10 mouse cellular contexts compared by ENCODE assay signal in the genomic region with DNA sequence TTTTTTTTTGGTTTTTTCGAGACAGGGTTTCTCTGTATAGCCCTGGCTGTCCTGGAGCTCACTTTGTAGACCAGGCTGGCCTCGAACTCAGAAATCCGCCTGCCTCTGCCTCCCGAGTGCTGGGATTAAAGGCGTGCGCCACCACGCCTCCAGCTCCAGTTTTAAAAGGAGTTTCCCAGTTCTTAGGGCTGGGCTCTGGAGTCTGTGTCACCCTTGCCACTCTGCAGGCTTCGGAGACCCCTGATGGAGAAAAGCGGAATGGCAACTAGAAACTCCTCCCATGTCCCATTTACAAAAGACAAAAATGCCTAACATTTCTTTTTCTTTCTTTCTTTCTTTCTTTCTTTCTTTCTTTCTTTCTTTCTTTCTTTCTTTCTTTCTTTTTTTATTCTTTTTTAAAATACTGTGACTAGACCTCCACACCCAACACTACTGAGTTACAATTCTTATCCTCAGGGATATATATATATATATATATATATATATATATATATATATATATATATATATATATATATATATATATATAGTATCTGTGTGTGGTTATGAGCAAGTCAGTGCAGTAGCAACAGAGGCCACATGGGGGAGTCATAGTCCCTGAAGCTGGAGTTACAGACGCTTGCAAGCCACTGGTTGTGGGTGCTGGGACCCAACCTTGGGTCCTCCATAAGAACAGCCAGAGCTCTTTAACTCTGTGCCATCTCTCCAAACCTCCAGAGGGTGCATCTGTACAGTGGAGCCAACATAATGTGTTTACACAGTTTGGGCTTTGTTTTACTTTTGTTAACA. TPM values are rescaled to one million over a fixed set of nuclear protein-coding genes. Genes with fewer than 3 reads are reported as not detected.
A peak's percentile ranks its signal among the peaks of the same experiment; 100 is the strongest.
DNase-seq lines count a peak whose midpoint lies in the region; ATAC-seq and TF ChIP-seq lines count a peak whose summit lies in the region.
"Not testable (repeated sequence)": the region's sequence is repeated elsewhere in the genome, so short reads cannot be mapped to it uniquely, and the experiment has no call there.
"Had no signal": no experiment of that assay in that cellular context is flagged by ENCODE, and none has a peak within 500 bp of the region (broad histone marks: within the 10 kb centered on the region; RNA-seq: fewer than 3 reads in every experiment).

No protein-coding gene starts in this region.

- TF ChIP-seq EP300 in heart, postnatal 0 days (IDR thresholded peaks at IDR 0.05; ENCODE audit: low read depth) = not testable (repeated sequence)

- not testable (repeated sequence) for H3K4me3 ChIP-seq in bone marrow macrophage, adult 2 months (ENCODE audit: insufficient read depth, low read length); embryonic facial prominence, embryonic 10.5 days; heart, postnatal 0 days (ENCODE audit: low read depth, low read length); lung, adult 2 months (replicated peaks; ENCODE audit: extremely low read depth, low read depth, low read length); olfactory bulb, adult 2 months (ENCODE audit: insufficient read depth, low read depth, low read length)

- not testable (repeated sequence) for H3K9me3 ChIP-seq in embryonic facial prominence, embryonic 10.5 days; heart, postnatal 0 days (replicated peaks; ENCODE audit: control insufficient read depth, low read length)

- not testable (repeated sequence) for H3K36me3 ChIP-seq in embryonic facial prominence, embryonic 10.5 days (replicated peaks); heart, postnatal 0 days (replicated peaks; ENCODE audit: control insufficient read depth, insufficient read depth, low read length)

- H3K27me3 ChIP-seq in embryonic facial prominence, embryonic 10.5 days (replicated peaks; ENCODE audit: low read depth, poor library complexity, severe bottlenecking) = peaks cover 21% of the 10 kb centered on the region
- not testable (repeated sequence) for H3K27me3 ChIP-seq in heart, postnatal 0 days (ENCODE audit: control insufficient read depth, insufficient read depth, low read length)

- H3K4me1 ChIP-seq in bone marrow macrophage, adult 2 months (ENCODE audit: control insufficient read depth, insufficient read depth, low read length); heart, postnatal 0 days (ENCODE audit: control insufficient read depth, insufficient read depth); lung, adult 2 months (ENCODE audit: control insufficient read depth, insufficient read depth, low read length); olfactory bulb, adult 2 months (ENCODE audit: control insufficient read depth, insufficient read depth, low read length): not testable (repeated sequence)
- peaks cover 33% of the 10 kb centered on the region for H3K4me1 ChIP-seq in embryonic facial prominence, embryonic 10.5 days

- H3K9ac ChIP-seq in heart, postnatal 0 days (replicated peaks; ENCODE audit: low read depth, low read length) = not testable (repeated sequence)

- 42% methylated on average over 10 of the region's 10 CpGs for WGBS in embryonic facial prominence, embryonic 10.5 days
- WGBS in heart, postnatal 0 days = 29% methylated on average over 9 of the region's 10 CpGs
- 25% methylated on average over 10 of the region's 10 CpGs for WGBS in lung, adult 2 months
- 27% methylated on average over 9 of the region's 10 CpGs for WGBS in olfactory bulb, adult 2 months

- peak; percentile 41; the same call in 1 of the 2 replicates for TF ChIP-seq CTCF in bone marrow macrophage, adult 2 months (IDR thresholded peaks at IDR 0.05; ENCODE audit: low read depth, low read length)
- TF ChIP-seq CTCF in heart, postnatal 0 days (IDR thresholded peaks at IDR 0.05; ENCODE audit: low read depth) = peak; percentile 68
- TF ChIP-seq CTCF in lung, adult 2 months (IDR thresholded peaks at IDR 0.05; ENCODE audit: insufficient read depth, low read length) = peak; percentile 75
- TF ChIP-seq CTCF in olfactory bulb, adult 2 months (IDR thresholded peaks at IDR 0.05; ENCODE audit: insufficient read depth, low read depth, low read length) = 0 out of 2 replicates have a peak, but pooled peaks have one; percentile 23

- TF ChIP-seq POLR2A in bone marrow macrophage, adult 2 months (IDR thresholded peaks at IDR 0.05; ENCODE audit: borderline replicate concordance, low read depth, low read length); lung, adult 2 months (IDR thresholded peaks at IDR 0.05; ENCODE audit: borderline replicate concordance, extremely low read depth, low read depth, low read length); olfactory bulb, adult 2 months (IDR thresholded peaks at IDR 0.05; ENCODE audit: insufficient read depth, low read depth, low read length): not testable (repeated sequence)

- ATAC-seq in heart, postnatal 0 days (ENCODE audit: insufficient read depth, low read depth) = 0 out of 2 replicates have a peak, but pooled peaks have one; percentile 24

- not testable (repeated sequence) for H3K4me2 ChIP-seq in heart, postnatal 0 days (ENCODE audit: low read depth, low read length)

- H3K27ac ChIP-seq in bone marrow macrophage, adult 2 months (ENCODE audit: insufficient read depth, low read depth, low read length); embryonic facial prominence, embryonic 10.5 days (replicated peaks); heart, postnatal 0 days (ENCODE audit: low read depth); olfactory bulb, adult 2 months (ENCODE audit: insufficient read depth, low read depth, low read length): not testable (repeated sequence)

- peak; percentile 80 for DNase-seq in ES-CJ7 (ENCODE audit: low read depth, low spot score)
- DNase-seq in embryonic facial prominence, embryonic 10.5 days (ENCODE audit: low spot score) = peak; percentile 75
- DNase-seq in heart, postnatal 0 days (ENCODE audit: low spot score) = peak; percentile 80
- DNase-seq in kidney, postnatal 10 days = peak; percentile 84
- DNase-seq in lung, adult 2 months = peak; percentile 42
- DNase-seq in thymus, postnatal 4 days = peak; percentile 77

RNA-seq across cellular contexts. Expression of gene Ccdc194, which starts 6.3 kb away (rescaled TPM):
- 0.40 TPM in 1 of 2 replicates, not detected in the other for polyA plus RNA-seq in bone marrow macrophage, adult 2 months (2012; ENCODE audit: insufficient read depth, insufficient read length, missing spikeins)
- polyA plus RNA-seq in embryonic facial prominence, embryonic 10.5 days (2016; fragmentation: Nextera tagmentation; extraction: Ambion mirVana) = 0.12 and 0.26 TPM in 2 replicates
- 1.1 TPM in 1 of 2 replicates, not detected in the other for total RNA-seq in heart, postnatal 0 days (2014; rRNA removed; ENCODE audit: low replicate concordance)
- polyA plus RNA-seq in heart, postnatal 0 days (2015; fragmentation: Nextera tagmentation; extraction: Ambion mirVana) = 0.12 and 0.14 TPM in 2 replicates
- polyA plus RNA-seq in lung, adult 2 months (2012; rRNA removed) = 0.42 and 0.49 TPM in 2 replicates
- not detected in 2 replicates for polyA plus RNA-seq in olfactory bulb, adult 2 months (2012; ENCODE audit: insufficient read depth, insufficient read length, low replicate concordance, missing spikeins)
- total RNA-seq: adrenal gland, adult 8-10 months; layer of hippocampus, adult 8-10 months had no signal

RNA-seq across cellular contexts. Expression of gene Plvap, which starts 7.7 kb away (rescaled TPM):
- not detected in 2 replicates for polyA plus RNA-seq in bone marrow macrophage, adult 2 months (2012; ENCODE audit: insufficient read depth, insufficient read length, missing spikeins)
- polyA plus RNA-seq in embryonic facial prominence, embryonic 10.5 days (2016; fragmentation: Nextera tagmentation; extraction: Ambion mirVana) = 58.0 and 59.2 TPM in 2 replicates
- total RNA-seq in heart, postnatal 0 days (2014; rRNA removed; ENCODE audit: low replicate concordance) = 51.6 and 95.2 TPM in 2 replicates
- polyA plus RNA-seq in heart, postnatal 0 days (2015; fragmentation: Nextera tagmentation; extraction: Ambion mirVana) = 63.4 and 64.8 TPM in 2 replicates
- polyA plus RNA-seq in lung, adult 2 months (2012; rRNA removed) = 1,109 and 1,564 TPM in 2 replicates
- not detected in 2 replicates for polyA plus RNA-seq in olfactory bulb, adult 2 months (2012; ENCODE audit: insufficient read depth, insufficient read length, low replicate concordance, missing spikeins)

RNA-seq across cellular contexts. Expression of gene Bst2, which starts 18.0 kb away (rescaled TPM):
- polyA plus RNA-seq in bone marrow macrophage, adult 2 months (2012; ENCODE audit: insufficient read depth, insufficient read length, missing spikeins) = 358 and 369 TPM in 2 replicates
- polyA plus RNA-seq in embryonic facial prominence, embryonic 10.5 days (2016; fragmentation: Nextera tagmentation; extraction: Ambion mirVana) = 5.8 and 7.2 TPM in 2 replicates
- total RNA-seq in heart, postnatal 0 days (2014; rRNA removed; ENCODE audit: low replicate concordance) = 101 and 109 TPM in 2 replicates
- 42.9 and 43.3 TPM in 2 replicates for polyA plus RNA-seq in heart, postnatal 0 days (2015; fragmentation: Nextera tagmentation; extraction: Ambion mirVana)
- polyA plus RNA-seq in lung, adult 2 months (2012; rRNA removed) = 437 and 505 TPM in 2 replicates
- polyA plus RNA-seq in olfactory bulb, adult 2 months (2012; ENCODE audit: insufficient read depth, insufficient read length, low replicate concordance, missing spikeins) = not detected in 2 replicates

RNA-seq across cellular contexts. Expression of gene Mvb12a, which starts 23.5 kb away (rescaled TPM):
- polyA plus RNA-seq in bone marrow macrophage, adult 2 months (2012; ENCODE audit: insufficient read depth, insufficient read length, missing spikeins) = 64.5 and 65.3 TPM in 2 replicates
- polyA plus RNA-seq in embryonic facial prominence, embryonic 10.5 days (2016; fragmentation: Nextera tagmentation; extraction: Ambion mirVana) = 76.9 and 80.7 TPM in 2 replicates
- 47.6 and 61.5 TPM in 2 replicates for total RNA-seq in heart, postnatal 0 days (2014; rRNA removed; ENCODE audit: low replicate concordance)
- 54.4 and 55.3 TPM in 2 replicates for polyA plus RNA-seq in heart, postnatal 0 days (2015; fragmentation: Nextera tagmentation; extraction: Ambion mirVana)
- polyA plus RNA-seq in lung, adult 2 months (2012; rRNA removed) = 131 and 132 TPM in 2 replicates
- polyA plus RNA-seq in olfactory bulb, adult 2 months (2012; ENCODE audit: insufficient read depth, insufficient read length, low replicate concordance, missing spikeins) = not detected in 2 replicates

RNA-seq across cellular contexts. Expression of gene Gtpbp3, which starts 31.3 kb away (rescaled TPM):
- 11.0 and 11.1 TPM in 2 replicates for polyA plus RNA-seq in bone marrow macrophage, adult 2 months (2012; ENCODE audit: insufficient read depth, insufficient read length, missing spikeins)
- polyA plus RNA-seq in embryonic facial prominence, embryonic 10.5 days (2016; fragmentation: Nextera tagmentation; extraction: Ambion mirVana) = 24.5 and 25.3 TPM in 2 replicates
- 21.1 and 36.7 TPM in 2 replicates for total RNA-seq in heart, postnatal 0 days (2014; rRNA removed; ENCODE audit: low replicate concordance)
- polyA plus RNA-seq in heart, postnatal 0 days (2015; fragmentation: Nextera tagmentation; extraction: Ambion mirVana) = 10.3 and 11.3 TPM in 2 replicates
- 26.0 and 30.4 TPM in 2 replicates for polyA plus RNA-seq in lung, adult 2 months (2012; rRNA removed)
- not detected in 2 replicates for polyA plus RNA-seq in olfactory bulb, adult 2 months (2012; ENCODE audit: insufficient read depth, insufficient read length, low replicate concordance, missing spikeins)

Comparison
In these comparisons a context has a peak if more than half of its experiments do, and no peak if none do; other contexts are left out.
1. CTCF ChIP-seq: peak in every context shown above with its lines; median percentile 75 in lung, adult 2 months; 68 in heart, postnatal 0 days; 41 in bone marrow macrophage, adult 2 months; 23 in olfactory bulb, adult 2 months.
2. RNA of gene Plvap, which starts 7.7 kb away (polyA plus RNA-seq): 1,109 to 1,564 TPM in lung, adult 2 months, 63.4 to 64.8 TPM in heart, postnatal 0 days and 58.0 to 59.2 TPM in embryonic facial prominence, embryonic 10.5 days; not detected in bone marrow macrophage, adult 2 months and not detected in olfactory bulb, adult 2 months; every median in the first group is over 10 times any median in the second.
3. Peak in every context shown above with its lines, with median percentiles within 50 percentile points of each other: DNase-seq.